Mouse (Mus musculus): ENCODE results near the gene Ttc28. TPM values are rescaled to one million over a fixed set of nuclear protein-coding genes. Genes with fewer than 3 reads are reported as not detected.

Ttc28 gene
- polyA plus RNA-seq, 1 experiment from 2014 or later = 13.9 TPM

- no peak for ATAC-seq (replicated peaks; ENCODE audit: low FRiP score)
- Histone ChIP-seq H3K4me1 (peaks cover 60% of the 10 kb centered on the region), H3K36me3 (peaks cover 5% of the 10 kb centered on the region), H3K9ac (no peak overlapping the region), H3K27me3 (no peaks in the 10 kb centered on the region), H3K4me2 (no peak overlapping the region), H3K9me3 (replicated peaks) (no peaks in the 10 kb centered on the region), H3K4me3 (replicated peaks) (no peak overlapping the region), H3K27ac (no peak overlapping the region)
- 70% methylated on average over 6 of the region's 6 CpGs for WGBS
These were observed 338.7 kb downstream of the Ttc28 start for GRCm38 (mm10) chr5:111218111-111218891.

DNA sequence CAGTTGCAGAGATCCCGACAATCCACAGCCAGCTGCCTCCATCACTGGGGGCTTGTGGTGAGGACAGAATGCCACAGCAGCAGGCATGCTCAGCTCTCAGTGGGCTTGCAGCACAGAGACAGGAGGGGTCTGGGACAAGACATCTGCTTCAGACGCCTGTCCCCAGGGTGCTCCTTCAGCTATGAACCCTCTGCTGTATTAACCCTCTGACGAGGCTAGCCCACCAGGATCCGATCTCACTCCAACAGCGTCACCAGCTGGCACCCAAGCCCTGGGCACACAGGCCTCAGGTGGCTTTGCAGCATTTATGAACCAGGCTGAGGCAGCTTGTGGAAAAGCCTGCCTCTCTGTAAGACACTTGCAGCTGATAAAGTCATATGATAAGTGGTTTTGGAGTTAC is 339.4 kb downstream of the Ttc28 start:
- Histone ChIP-seq H3K4me2 (no peak overlapping the region), H3K4me1 (peaks cover 56% of the 10 kb centered on the region), H3K4me3 (replicated peaks) (no peak overlapping the region), H3K27me3 (no peaks in the 10 kb centered on the region), H3K27ac (no peak overlapping the region), H3K9me3 (replicated peaks) (no peaks in the 10 kb centered on the region), H3K36me3 (peaks cover 12% of the 10 kb centered on the region), H3K9ac (no peak overlapping the region)
- WGBS = 90% methylated on average over 5 of the region's 5 CpGs
- no peak for ATAC-seq (replicated peaks; ENCODE audit: low FRiP score)

GRCm38 (mm10) chr5:111220679-111221380 is 341.2 kb downstream of the Ttc28 start:
- Histone ChIP-seq H3K27me3 (no peaks in the 10 kb centered on the region), H3K4me1 (peaks cover 57% of the 10 kb centered on the region), H3K9ac (no peak overlapping the region), H3K27ac (peak overlapping the region; percentile 63), H3K9me3 (replicated peaks) (no peaks in the 10 kb centered on the region), H3K4me2 (no peak overlapping the region), H3K36me3 (peaks cover 22% of the 10 kb centered on the region), H3K4me3 (replicated peaks) (no peak overlapping the region)
- 58% methylated on average over 16 of the region's 16 CpGs for WGBS
- ATAC-seq (replicated peaks; ENCODE audit: low FRiP score) = no peak

DNA sequence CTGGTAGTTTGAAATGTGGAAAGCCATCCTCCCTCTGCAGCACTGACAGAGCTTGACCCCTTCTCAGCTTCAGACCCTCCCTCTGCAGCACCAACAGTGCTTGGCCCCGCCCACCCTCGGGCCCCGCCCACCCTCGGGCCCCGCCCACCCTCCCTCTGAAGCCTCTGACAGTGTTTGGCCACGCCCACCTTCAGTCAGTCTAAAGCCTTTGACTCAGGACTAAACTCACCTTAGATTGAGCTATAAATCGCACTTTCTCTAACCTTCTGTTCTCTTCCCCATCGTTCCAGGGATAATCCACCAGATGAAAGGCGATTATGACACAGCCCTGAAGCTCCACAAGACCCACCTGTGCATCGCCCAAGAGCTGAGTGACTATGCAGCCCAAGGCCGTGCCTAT is 343.2 kb downstream of the Ttc28 start:
- Histone ChIP-seq H3K9me3 (replicated peaks) (no peaks in the 10 kb centered on the region), H3K36me3 (peaks cover 22% of the 10 kb centered on the region), H3K27ac (no peak overlapping the region), H3K27me3 (no peaks in the 10 kb centered on the region), H3K4me2 (no peak overlapping the region), H3K9ac (no peak overlapping the region), H3K4me1 (peaks cover 61% of the 10 kb centered on the region), H3K4me3 (replicated peaks) (no peak overlapping the region)
- 43% methylated on average over 11 of the region's 11 CpGs for WGBS
- 0 out of 2 replicates have a peak, but pooled peaks have one; percentile 6 for ATAC-seq (replicated peaks; ENCODE audit: low FRiP score)

DNA sequence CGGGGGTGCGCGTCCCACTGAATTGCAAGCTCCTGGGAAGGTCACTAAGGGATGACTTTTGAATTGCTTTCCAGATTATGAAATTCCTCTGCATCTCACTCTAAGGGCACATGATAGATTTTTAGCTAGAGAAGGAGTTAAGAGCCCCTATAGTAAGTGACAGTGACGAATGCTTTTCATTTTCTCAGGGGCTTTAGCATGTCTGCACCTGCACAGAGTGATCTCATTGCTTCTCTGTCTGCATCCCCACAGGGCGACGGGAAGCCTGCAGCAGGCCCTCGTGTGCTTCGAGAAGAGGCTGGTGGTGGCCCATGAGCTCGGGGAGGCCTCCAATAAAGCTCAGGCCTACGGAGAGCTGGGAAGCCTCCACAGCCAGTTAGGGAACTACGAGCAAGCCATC is 345.7 kb downstream of the Ttc28 start:
- Histone ChIP-seq H3K9ac (no peak overlapping the region), H3K4me3 (replicated peaks) (no peak overlapping the region), H3K36me3 (peaks cover 34% of the 10 kb centered on the region), H3K27me3 (no peaks in the 10 kb centered on the region), H3K4me1 (peaks cover 75% of the 10 kb centered on the region), H3K4me2 (no peak overlapping the region), H3K27ac (peak overlapping the region; percentile 37; the same call in 1 of the 2 replicates), H3K9me3 (replicated peaks) (no peaks in the 10 kb centered on the region)
- ATAC-seq (replicated peaks; ENCODE audit: low FRiP score) = no peak
- WGBS = 51% methylated on average over 11 of the region's 11 CpGs

- ATAC-seq (replicated peaks; ENCODE audit: low FRiP score) = no peak
- Histone ChIP-seq H3K27me3 (no peaks in the 10 kb centered on the region), H3K9ac (no peak overlapping the region), H3K4me1 (peaks cover 69% of the 10 kb centered on the region), H3K4me3 (replicated peaks) (no peak overlapping the region), H3K4me2 (no peak overlapping the region), H3K27ac (peak overlapping the region; percentile 90; the same call in 1 of the 2 replicates), H3K36me3 (peaks cover 41% of the 10 kb centered on the region), H3K9me3 (replicated peaks) (no peaks in the 10 kb centered on the region)
- WGBS = 83% methylated on average over 10 of the region's 10 CpGs
These were observed 346.9 kb downstream of the Ttc28 start for GRCm38 (mm10) chr5:111226486-111226885.

- Histone ChIP-seq H3K36me3 (peaks cover 52% of the 10 kb centered on the region), H3K27me3 (no peaks in the 10 kb centered on the region), H3K27ac (peak overlapping the region; percentile 90), H3K4me2 (peak overlapping the region; percentile 29; the same call in 1 of the 2 replicates), H3K4me3 (replicated peaks) (no peak overlapping the region), H3K9me3 (replicated peaks) (no peaks in the 10 kb centered on the region), H3K9ac (no peak overlapping the region; the same call in 1 of the 2 replicates), H3K4me1 (peaks cover 74% of the 10 kb centered on the region)
- peak; percentile 53 for ATAC-seq (replicated peaks; ENCODE audit: low FRiP score)
- 5% methylated on average over 5 of the region's 5 CpGs for WGBS
These were observed 348.2 kb downstream of the Ttc28 start for GRCm38 (mm10) chr5:111227850-111228249.

GRCm38 (mm10) chr5:111228302-111229040 is 348.9 kb downstream of the Ttc28 start:
- Histone ChIP-seq H3K9ac (no peak overlapping the region; the same call in 1 of the 2 replicates), H3K9me3 (replicated peaks) (no peaks in the 10 kb centered on the region), H3K4me3 (replicated peaks) (no peak overlapping the region), H3K27me3 (no peaks in the 10 kb centered on the region), H3K4me1 (peaks cover 80% of the 10 kb centered on the region), H3K4me2 (peak overlapping the region; percentile 29), H3K27ac (peak overlapping the region; percentile 90), H3K36me3 (peaks cover 52% of the 10 kb centered on the region)
- WGBS = 11% methylated on average over 14 of the region's 14 CpGs
- ATAC-seq (replicated peaks; ENCODE audit: low FRiP score) = peak; percentile 75

DNA sequence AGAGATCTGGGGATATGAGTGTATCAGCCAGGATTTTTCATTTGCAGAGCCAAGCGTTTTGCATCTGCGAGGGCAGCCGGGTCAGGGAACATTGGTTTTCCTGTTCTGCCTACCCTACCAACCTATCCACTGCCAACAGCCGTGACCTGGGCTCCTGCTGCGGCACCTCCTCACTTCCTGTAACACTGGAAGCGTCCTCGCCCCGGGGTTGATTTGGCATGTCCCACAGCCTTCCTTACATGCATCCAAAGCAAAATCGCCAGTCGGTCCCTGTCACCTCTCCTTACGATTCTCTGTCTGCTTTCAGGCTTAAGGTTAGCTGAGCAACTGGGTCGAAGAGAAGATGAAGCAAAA is 349.4 kb downstream of the Ttc28 start:
- 52% methylated on average over 12 of the region's 12 CpGs for WGBS
- Histone ChIP-seq H3K4me3 (replicated peaks) (no peak overlapping the region), H3K27me3 (no peaks in the 10 kb centered on the region), H3K36me3 (peaks cover 46% of the 10 kb centered on the region), H3K27ac (peak overlapping the region; percentile 90), H3K9ac (no peak overlapping the region), H3K4me1 (peaks cover 78% of the 10 kb centered on the region), H3K4me2 (peak overlapping the region; percentile 14), H3K9me3 (replicated peaks) (no peaks in the 10 kb centered on the region)
- ATAC-seq (replicated peaks; ENCODE audit: low FRiP score) = no peak

DNA sequence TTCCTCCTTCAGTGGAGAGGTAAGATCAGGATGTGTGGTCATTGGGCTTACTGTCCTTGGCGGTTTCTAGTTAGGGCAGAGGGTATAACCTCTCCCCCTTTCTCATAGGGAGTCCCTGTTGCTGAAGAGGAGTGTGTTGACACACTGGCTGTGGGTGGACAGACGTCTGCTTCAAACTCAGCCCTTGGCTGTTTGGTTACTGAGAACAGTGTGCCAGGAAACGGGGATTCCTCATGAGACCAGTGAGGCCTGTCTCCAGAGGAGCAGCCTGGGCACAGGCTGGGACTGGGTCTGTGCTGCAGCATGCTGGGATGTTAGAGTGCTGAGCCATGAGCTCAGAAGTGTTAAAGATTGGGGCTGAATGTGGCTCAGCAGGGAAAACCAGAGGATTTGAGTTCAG is 350.1 kb downstream of the Ttc28 start:
- Histone ChIP-seq H3K27ac (peak overlapping the region; percentile 90), H3K9ac (no peak overlapping the region), H3K4me1 (peaks cover 76% of the 10 kb centered on the region), H3K4me2 (no peak overlapping the region), H3K27me3 (no peaks in the 10 kb centered on the region), H3K9me3 (replicated peaks) (no peaks in the 10 kb centered on the region), H3K4me3 (replicated peaks) (no peak overlapping the region), H3K36me3 (peaks cover 43% of the 10 kb centered on the region)
- ATAC-seq (replicated peaks; ENCODE audit: low FRiP score) = no peak
- 42% methylated on average over 3 of the region's 3 CpGs for WGBS

- no peaks in the 10 kb centered on the region for H3K9me3 ChIP-seq (replicated peaks)
- no peak overlapping the region for H3K9ac ChIP-seq
- no peak overlapping the region for H3K27ac ChIP-seq
- H3K4me3 ChIP-seq (replicated peaks) = no peak overlapping the region
- WGBS = 77% methylated on average over 13 of the region's 13 CpGs
- H3K27me3 ChIP-seq = no peaks in the 10 kb centered on the region
- H3K4me1 ChIP-seq = peaks cover 69% of the 10 kb centered on the region
- peaks cover 43% of the 10 kb centered on the region for H3K36me3 ChIP-seq
- no peak for ATAC-seq (replicated peaks; ENCODE audit: low FRiP score)
- H3K4me2 ChIP-seq = no peak overlapping the region
These were observed 351.4 kb downstream of the Ttc28 start for GRCm38 (mm10) chr5:111231044-111231443.

GRCm38 (mm10) chr5:111231769-111232168 is 352.2 kb downstream of the Ttc28 start:
- Histone ChIP-seq H3K4me2 (no peak overlapping the region), H3K9me3 (replicated peaks) (no peaks in the 10 kb centered on the region), H3K4me1 (peaks cover 63% of the 10 kb centered on the region), H3K27ac (no peak overlapping the region), H3K27me3 (no peaks in the 10 kb centered on the region), H3K4me3 (replicated peaks) (no peak overlapping the region), H3K9ac (no peak overlapping the region), H3K36me3 (peaks cover 50% of the 10 kb centered on the region)
- WGBS = 89% methylated on average over 1 of the region's 1 CpGs
- no peak for ATAC-seq (replicated peaks; ENCODE audit: low FRiP score)
